Mouse (Mus musculus): ENCODE measurements at regions not wholly inside any gene's neighbourhood (a gene's known extent, or its start where the extent isn't known, plus 50 kb on each side); places are given as distances from the start of the nearest gene placed in this dataset.

DNA sequence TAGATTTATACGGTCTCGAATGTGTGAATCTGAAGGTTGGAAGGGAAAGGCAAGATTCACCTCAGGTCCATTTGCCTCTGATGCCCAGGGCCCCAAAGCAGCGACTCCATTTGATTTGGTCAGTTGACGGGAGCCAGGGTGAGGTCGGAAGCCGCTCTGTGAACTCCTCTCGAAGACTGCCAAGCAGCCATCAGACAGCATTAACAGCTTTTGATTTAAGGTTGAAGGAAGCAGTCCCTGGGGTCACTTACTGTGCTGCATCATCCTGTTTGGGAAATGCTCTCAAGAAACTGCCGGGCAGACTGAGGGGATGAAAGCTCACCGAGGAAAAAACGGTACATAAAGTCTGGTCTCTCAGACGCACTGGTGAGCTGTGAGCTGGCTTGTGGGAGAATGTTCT is 62.2 kb upstream of the Atrnl1 start:
- TF ChIP-seq CTCF (IDR thresholded peaks at IDR 0.05; ENCODE audit: borderline replicate concordance, control insufficient read depth, extremely low read depth, insufficient read depth, low read length, poor library complexity) (no peak), POLR2A (IDR thresholded peaks at IDR 0.05; ENCODE audit: control insufficient read depth, extremely low read depth, insufficient read depth, low read length, poor library complexity) (no peak)
